Mouse (Mus musculus) CH12.LX (cell line): ENCODE results near the gene Fam162b. TPM values are rescaled to one million over a fixed set of nuclear protein-coding genes. Genes with fewer than 3 reads are reported as not detected.

Experiments used
- DNase-seq: peaks from one replicate; pipeline ENCODE4 v3.0.0-alpha.2; 2013; ENCODE audit errors: extremely low read depth
- H3K27ac ChIP-seq: 2 replicates; pipeline ENCODE4 v1.5.1; 2012; ENCODE audit warnings: low read depth, mild to moderate bottlenecking, control low read depth, moderate library complexity; ENCODE audit not compliant: insufficient read depth
- H3K27me3 ChIP-seq: replicated peaks from 2 replicates; pipeline ENCODE3; 2012; ENCODE audit warnings: inconsistent platforms
- H3K36me3 ChIP-seq, 2 experiments: replicated peaks in 1 of 2; 2 replicates each; pipeline versions ENCODE3 to v1.6.1; 2012; ENCODE audit warnings: inconsistent platforms in 1 of 2, low read length in 1 of 2, mild to moderate bottlenecking in 1 of 2, mixed read lengths in 1 of 2, moderate library complexity in 1 of 2; ENCODE audit not compliant: control insufficient read depth in 1 of 2, insufficient read depth in 1 of 2
- H3K4me1 ChIP-seq, 2 experiments: 2 replicates each; pipeline ENCODE4 v1.6.1; 2012; ENCODE audit warnings: inconsistent platforms in 1 of 2, moderate library complexity in 1 of 2; ENCODE audit not compliant: insufficient read depth in 2 of 2, control insufficient read depth in 1 of 2
- H3K4me2 ChIP-seq: 2 replicates; pipeline ENCODE4 v1.6.1; 2012; ENCODE audit warnings: low read depth, mild to moderate bottlenecking, control low read depth; ENCODE audit not compliant: poor library complexity, insufficient read depth, severe bottlenecking
- H3K4me3 ChIP-seq, 3 experiments: fragments of 150-350 bp in 1 of 3; sonication (generic) in 1 of 3; replicated peaks in 1 of 3; 2 replicates each; pipeline versions ENCODE3 to v1.5.1; 2011 to 2012; ENCODE audit warnings: low read depth in 2 of 3, low read length in 2 of 3, mild to moderate bottlenecking in 2 of 3, moderate library complexity in 2 of 3, control low read depth in 1 of 3, improper control_type of control experiment in 1 of 3, inconsistent platforms in 1 of 3, mixed read lengths in 1 of 3; ENCODE audit not compliant: poor library complexity in 1 of 3
- H3K79me2 ChIP-seq: replicated peaks from 2 replicates; pipeline ENCODE4 v1.6.1; 2012; ENCODE audit warnings: mild to moderate bottlenecking, moderate library complexity; ENCODE audit not compliant: control insufficient read depth, poor library complexity, insufficient read depth, severe bottlenecking; ENCODE audit errors: extremely low read depth
- H3K9ac ChIP-seq: 2 replicates; pipeline ENCODE4 v1.6.1; 2012; ENCODE audit warnings: low read depth, mild to moderate bottlenecking, control low read depth, moderate library complexity; ENCODE audit not compliant: insufficient read depth
- H3K9me3 ChIP-seq: replicated peaks from 2 replicates; pipeline ENCODE3; 2012; ENCODE audit warnings: low read length, inconsistent platforms, mixed read lengths
- CHD1 ChIP-seq: IDR thresholded peaks from 2 replicates; pipeline ENCODE4 v1.6.1; 2012; ENCODE audit warnings: low read depth, low read length, improper control_type of control experiment, inconsistent platforms
- CHD2 ChIP-seq: IDR thresholded peaks from 2 replicates; pipeline ENCODE4 v1.6.1; 2011; ENCODE audit warnings: low read length, improper control_type of control experiment
- CTCF ChIP-seq, 2 experiments: IDR thresholded peaks in 1 of 2; conservative IDR thresholded peaks in 1 of 2; 2 replicates each; pipeline ENCODE4 v1.5.1; 2011 to 2012; ENCODE audit warnings: low read depth in 2 of 2, low read length in 2 of 2, improper control_type of control experiment in 1 of 2, inconsistent platforms in 1 of 2, mild to moderate bottlenecking in 1 of 2, moderate library complexity in 1 of 2
- ELF1 ChIP-seq: IDR thresholded peaks from 2 replicates; pipeline ENCODE4 v1.6.1; 2014; ENCODE audit warnings: low read depth, mild to moderate bottlenecking, inconsistent platforms, low read length, improper control_type of control experiment
- GABPA ChIP-seq: IDR thresholded peaks from 2 replicates; pipeline ENCODE4 v1.6.1; 2012; ENCODE audit warnings: low read depth, low read length, improper control_type of control experiment, inconsistent platforms; ENCODE audit not compliant: insufficient replicate concordance
- JUN ChIP-seq: IDR thresholded peaks from 2 replicates; pipeline ENCODE4 v1.6.1; 2011; ENCODE audit warnings: low read depth, mild to moderate bottlenecking, low read length, improper control_type of control experiment, moderate library complexity; ENCODE audit not compliant: insufficient read depth
- JUND ChIP-seq: conservative IDR thresholded peaks from 2 replicates; pipeline ENCODE4 v1.6.1; 2011; ENCODE audit warnings: low read depth, low read length, improper control_type of control experiment
- KAT2A ChIP-seq: IDR thresholded peaks from 2 replicates; pipeline ENCODE4 v1.6.1; 2012; ENCODE audit warnings: low read length, improper control_type of control experiment, inconsistent platforms; ENCODE audit not compliant: insufficient replicate concordance
- MAX ChIP-seq: IDR thresholded peaks from 2 replicates; pipeline ENCODE4 v1.6.1; 2011; ENCODE audit warnings: low read length, improper control_type of control experiment
- MEF2A ChIP-seq: IDR thresholded peaks from 2 replicates; pipeline ENCODE4 v1.6.1; 2014; ENCODE audit warnings: low read depth, mild to moderate bottlenecking, inconsistent platforms, low read length, improper control_type of control experiment, borderline replicate concordance
- MYC ChIP-seq: IDR thresholded peaks from 2 replicates; pipeline ENCODE4 v1.6.1; 2011; ENCODE audit warnings: low read depth, mild to moderate bottlenecking, improper control_type of control experiment, low read length
- NELFE ChIP-seq: IDR thresholded peaks from 2 replicates; pipeline ENCODE4 v1.6.1; 2011; ENCODE audit warnings: low read depth, low read length, improper control_type of control experiment
- NRF1 ChIP-seq: IDR thresholded peaks from 2 replicates; pipeline ENCODE4 v1.6.1; 2014; ENCODE audit warnings: low read depth, mild to moderate bottlenecking, inconsistent platforms, low read length, improper control_type of control experiment, moderate library complexity
- PAX5 ChIP-seq: IDR thresholded peaks from 2 replicates; pipeline ENCODE4 v1.6.1; 2012; ENCODE audit warnings: low read length, inconsistent platforms, mixed read lengths
- POLR2AphosphoS2 ChIP-seq: IDR thresholded peaks from 2 replicates; pipeline ENCODE4 v1.6.1; 2011; ENCODE audit warnings: low read depth, low read length, improper control_type of control experiment
- RAD21 ChIP-seq: IDR thresholded peaks from 2 replicates; pipeline ENCODE4 v1.6.1; 2011; ENCODE audit warnings: low read depth, mild to moderate bottlenecking, low read length, improper control_type of control experiment, moderate library complexity
- SMC3 ChIP-seq: IDR thresholded peaks from 2 replicates; pipeline ENCODE4 v1.6.1; 2011; ENCODE audit warnings: low read depth, low read length, improper control_type of control experiment
- TBP ChIP-seq: conservative IDR thresholded peaks from 2 replicates; pipeline ENCODE4 v1.6.1; 2011; ENCODE audit warnings: low read depth, low read length, improper control_type of control experiment
- UBTF ChIP-seq: IDR thresholded peaks from 2 replicates; pipeline ENCODE4 v1.6.1; 2012; ENCODE audit warnings: low read depth, mild to moderate bottlenecking, inconsistent platforms, low read length, improper control_type of control experiment, moderate library complexity
- ZKSCAN1 ChIP-seq: IDR thresholded peaks from 2 replicates; pipeline ENCODE4 v1.6.1; 2012; ENCODE audit warnings: low read depth, inconsistent platforms, low read length, improper control_type of control experiment, borderline replicate concordance
- ZMIZ1 ChIP-seq: IDR thresholded peaks from 2 replicates; pipeline ENCODE4 v1.6.1; 2012; ENCODE audit warnings: low read depth, mild to moderate bottlenecking, inconsistent platforms, low read length, improper control_type of control experiment
- ZNF384 ChIP-seq: IDR thresholded peaks from 2 replicates; pipeline ENCODE4 v1.6.1; 2012; ENCODE audit warnings: low read depth, low read length, improper control_type of control experiment, inconsistent platforms
- dilution Hi-C: fragments of 300-500 bp; cut with MboI; formaldehyde crosslinking; loops from 2 replicates; pipeline ENCODE4 v1.14.3; 2020; ENCODE audit warnings: low sequenced_read_pairs; ENCODE audit not compliant: extremely low pct_unique_long_range_greater_than_20kb, extremely low pct_ligation_motif_present
- in situ Hi-C: fragments of 300-500 bp; cut with MboI; formaldehyde crosslinking; loops from 3 replicates; pipeline ENCODE4 v1.14.3; 2019; ENCODE audit warnings: low sequenced_read_pairs, low pct_ligation_motif_present, low pct_unique_long_range_greater_than_20kb, mixed read lengths
- polyA plus RNA-seq: library from polyadenylated mRNA; unstranded; fragments of >175 nt; gene quantifications from 2 replicates; pipeline ENCODE4 v1.2.1, GENCODE M21; 2012; ENCODE audit warnings: low read depth; ENCODE audit not compliant: insufficient read length
- total RNA-seq, 2 experiments: library from RNA; depleted of rRNA; stranded (reverse); fragments of 300-350 nt in 1 of 2; fragments of >200 nt in 1 of 2; gene quantifications; 2 replicates each; pipeline ENCODE4 v1.2.3; 2012 to 2014

Fam162b gene
- total and polyA plus RNA-seq, 3 experiments: 0.86 TPM; not detected in 2

GRCm38 (mm10) chr10:51595001-51595931 lies 4.9 kb upstream of the Fam162b start:
- H3K27ac ChIP-seq: no peak overlapping the region
- TF ChIP-seq SMC3: peak; percentile 57
- TF ChIP-seq CTCF (conservative IDR thresholded peaks at IDR 0.05 in 1 of 2, IDR thresholded peaks at IDR 0.05 in 1 of 2; ENCODE audit: low read depth in 2 of 2, low read length in 2 of 2): peak; percentile 13 to 66; a peak in 3 of 4 replicates
- TF ChIP-seq MAX: no peak
- peak; percentile 59 for TF ChIP-seq RAD21
- no peak for TF ChIP-seq TBP
- no peak for TF ChIP-seq GABPA
- TF ChIP-seq UBTF: no peak
- TF ChIP-seq ZNF384: no peak
- TF ChIP-seq CHD2: no peak
- no peak for TF ChIP-seq NRF1
- no peak for TF ChIP-seq ELF1
- TF ChIP-seq ZKSCAN1: no peak
- TF ChIP-seq NELFE: no peak
- TF ChIP-seq CHD1: no peak
- TF ChIP-seq MEF2A: no peak
- TF ChIP-seq MYC: no peak
- TF ChIP-seq POLR2AphosphoS2: no peak
- TF ChIP-seq ZMIZ1: no peak
- no peak for TF ChIP-seq JUN
- no peak for TF ChIP-seq PAX5
- TF ChIP-seq JUND: no peak
- TF ChIP-seq KAT2A: no peak
- H3K27me3 ChIP-seq: no peaks in the 10 kb centered on the region
- no peaks in the 10 kb centered on the region for H3K36me3 ChIP-seq
- H3K4me1 ChIP-seq: peaks cover 2 to 19% of the 10 kb centered on the region in 2 experiments
- H3K79me2 ChIP-seq: no peaks in the 10 kb centered on the region
- in situ Hi-C loops: no loop called here
- H3K4me3 ChIP-seq: no peak overlapping the region
- dilution Hi-C loops: no loop called here
- peak; percentile 67 for DNase-seq
- peaks cover 5% of the 10 kb centered on the region for H3K9me3 ChIP-seq
- H3K9ac ChIP-seq: no peak overlapping the region
- H3K4me2 ChIP-seq: peak overlapping the region; percentile 50
